Mouse (Mus musculus) heart, postnatal 0 days (tissue): ENCODE results near the gene Ankrd10. TPM values are rescaled to one million over a fixed set of nuclear protein-coding genes. Genes with fewer than 3 reads are reported as not detected.
"Not testable (repeated sequence)": the region's sequence is repeated elsewhere in the genome, so short reads cannot be mapped to it uniquely, and the experiment has no call there.

Experiments used
- ATAC-seq: fragments of 200-750 bp; cut with Nextera tagmentation; 2 replicates; pipeline ENCODE4 v1.8.0; 2017; ENCODE audit warnings: low read depth, moderate number of reproducible peaks, moderate library complexity; ENCODE audit not compliant: insufficient read depth
- DNase-seq: peaks from one replicate; pipeline ENCODE4 v3.0.0-alpha.2; 2016; ENCODE audit warnings: low spot score
- H3K27ac ChIP-seq: fragments of 300-500 bp; sonication (generic); 2 replicates; pipeline ENCODE4 v1.5.1; 2014; ENCODE audit warnings: low read depth, mild to moderate bottlenecking
- H3K27me3 ChIP-seq: fragments of 300-500 bp; sonication (generic); 2 replicates; pipeline ENCODE4 v1.6.1; 2014; ENCODE audit warnings: low read length, mixed read lengths; ENCODE audit not compliant: control insufficient read depth, insufficient read depth
- H3K36me3 ChIP-seq: fragments of 300-500 bp; sonication (generic); replicated peaks from 2 replicates; pipeline ENCODE4 v1.6.1; 2014; ENCODE audit warnings: low read length, mixed read lengths; ENCODE audit not compliant: control insufficient read depth, insufficient read depth
- H3K4me1 ChIP-seq: fragments of 300-500 bp; sonication (generic); 2 replicates; pipeline ENCODE4 v1.6.1; 2014; ENCODE audit warnings: antibody characterized with exemption; ENCODE audit not compliant: control insufficient read depth, insufficient read depth
- H3K4me2 ChIP-seq: fragments of 300-500 bp; sonication (generic); 2 replicates; pipeline ENCODE4 v1.6.1; 2014; ENCODE audit warnings: low read depth, mild to moderate bottlenecking, low read length, moderate library complexity
- H3K4me3 ChIP-seq: fragments of 300-500 bp; sonication (generic); 2 replicates; pipeline ENCODE4 v1.5.1; 2014; ENCODE audit warnings: low read depth, low read length
- H3K9ac ChIP-seq: fragments of 300-500 bp; sonication (generic); replicated peaks from 2 replicates; pipeline ENCODE4 v1.6.1; 2014; ENCODE audit warnings: low read depth, low read length, mixed read lengths
- H3K9me3 ChIP-seq: fragments of 300-500 bp; sonication (generic); replicated peaks from 2 replicates; pipeline ENCODE4 v1.6.1; 2016; ENCODE audit warnings: low read length; ENCODE audit not compliant: control insufficient read depth
- CTCF ChIP-seq: IDR thresholded peaks from 2 replicates; pipeline ENCODE4 v1.5.1; 2016; ENCODE audit warnings: antibody characterized with exemption, control low read depth, low read depth
- EP300 ChIP-seq: IDR thresholded peaks from 2 replicates; pipeline ENCODE4 v1.6.1; 2016; ENCODE audit warnings: antibody characterized with exemption, low read depth
- WGBS: fragments of 180-500 bp; shearing (Covaris S2); extraction: QIAGEN DNeasy Blood & Tissue Kit; methylation state at CpG from one replicate; pipeline ENCODE4 v1.1.7; 2014; 5-methylcytosine and 5-hydroxymethylcytosine counted together
- polyA plus RNA-seq: library from polyadenylated mRNA; unstranded; fragments of >200 nt; fragmentation: Nextera tagmentation; extraction: Ambion mirVana; gene quantifications from 2 replicates; pipeline ENCODE4 v1.2.1, GENCODE M21; 2015
- total RNA-seq: library from RNA; depleted of rRNA; stranded (reverse); fragments of >200 nt; gene quantifications from 2 replicates; pipeline ENCODE4 v1.2.3, GENCODE M21; 2014; ENCODE audit warnings: low replicate concordance; rRNA removed

Gene Ankrd10
- total RNA-seq (113 and 152 TPM in 2 replicates), polyA plus RNA-seq (52.2 and 54.9 TPM in 2 replicates)

DNA sequence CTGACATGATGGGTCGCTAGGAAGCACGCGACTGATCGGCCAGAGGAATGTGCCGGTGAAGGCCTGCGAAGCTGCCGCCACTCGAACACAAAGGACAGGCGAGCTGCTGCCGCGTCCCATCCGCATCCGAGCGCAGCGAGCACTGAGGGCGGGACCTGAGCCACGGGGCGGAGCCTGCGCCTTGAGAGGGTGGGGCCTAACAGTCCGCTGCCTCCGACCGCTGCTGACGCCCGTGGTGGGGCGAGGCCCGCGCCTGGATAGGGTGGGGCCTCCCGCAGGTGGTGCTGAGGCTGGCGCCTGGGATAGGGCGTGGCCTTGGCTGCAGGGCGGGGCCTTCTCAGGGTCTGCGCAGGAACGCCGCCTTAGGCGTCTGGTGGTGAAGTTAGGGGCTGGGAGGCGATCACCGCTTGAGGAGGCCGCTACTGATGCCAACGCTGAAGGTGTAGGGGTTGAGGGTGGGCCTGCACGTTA lies at the start of gene Ankrd10:
Ankrd10 (minus strand) TSS at position 147 of the 471 bp plus-strand sequence.
- H3K27ac ChIP-seq = peak within 1 kb of the TSS; percentile 94
- H3K4me3 ChIP-seq = peak within 1 kb of the TSS; percentile 86
- TF ChIP-seq CTCF (no peak), EP300 (no peak)
- peaks cover 23% of the 10 kb centered on the region for H3K4me1 ChIP-seq
- H3K9ac ChIP-seq = peak within 1 kb of the TSS; percentile 78
- 0% methylated on average over 38 of the region's 40 CpGs for WGBS
- DNase-seq (peak; percentile 96), ATAC-seq (peak; percentile 92)
- H3K9me3 ChIP-seq = no peaks in the 10 kb centered on the region
- peak within 1 kb of the TSS; percentile 93 for H3K4me2 ChIP-seq
- no peaks in the 10 kb centered on the region for H3K27me3 ChIP-seq
- H3K36me3 ChIP-seq = peaks cover 14% of the 10 kb centered on the region

DNA sequence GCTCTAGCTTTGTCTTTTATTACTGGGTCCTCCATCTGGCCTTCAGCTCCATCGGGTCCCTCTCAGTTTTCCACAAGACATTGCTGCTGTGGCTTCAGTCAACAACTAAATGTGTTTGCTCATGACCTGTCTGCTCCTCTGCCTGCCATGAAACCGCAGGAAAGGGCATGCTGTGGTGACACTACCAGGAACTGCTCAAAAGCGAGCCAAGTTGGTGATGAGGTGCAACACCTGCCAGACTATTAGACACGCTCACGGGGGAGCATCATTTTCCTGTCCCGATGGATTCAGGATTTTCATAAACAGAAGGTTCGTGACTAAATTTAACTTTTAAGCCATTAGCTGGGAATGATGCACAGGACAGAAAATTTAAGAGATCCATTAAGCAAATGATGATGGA lies 49.0 kb upstream of the Ankrd10 start:
- H3K27ac ChIP-seq = no peak overlapping the region
- H3K4me1 ChIP-seq = no peaks in the 10 kb centered on the region
- H3K4me3 ChIP-seq = no peak overlapping the region
- 83% methylated on average over 7 of the region's 7 CpGs for WGBS
- TF ChIP-seq EP300 (no peak), CTCF (no peak)
- no peaks in the 10 kb centered on the region for H3K27me3 ChIP-seq
- H3K4me2 ChIP-seq = no peak overlapping the region
- ATAC-seq = no peak
- no peaks in the 10 kb centered on the region for H3K36me3 ChIP-seq
- H3K9me3 ChIP-seq = 0 out of 2 replicates have a peak, but pooled peaks cover 9% of the 10 kb centered on the region
- DNase-seq = no peak
- H3K9ac ChIP-seq = no peak overlapping the region

DNA sequence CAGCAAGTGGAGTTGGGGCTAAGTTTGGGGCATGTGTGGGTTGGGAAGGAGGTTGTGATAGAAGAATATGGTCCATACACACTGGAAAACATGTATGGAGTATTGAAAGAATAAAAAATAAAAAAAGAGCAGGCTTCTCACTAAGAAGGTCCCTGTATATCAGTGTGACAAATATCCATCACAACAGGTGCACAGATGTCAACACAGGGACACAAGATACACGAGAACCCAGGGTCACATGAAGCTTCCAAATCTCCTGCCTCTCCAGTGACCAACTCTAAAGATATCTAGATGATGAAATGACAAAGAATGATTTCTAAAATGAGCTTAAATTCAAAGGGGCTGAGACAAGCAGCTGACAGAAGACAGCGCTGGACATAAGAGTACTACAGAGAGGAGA lies 32.8 kb upstream of the Ankrd10 start:
- no peak overlapping the region for H3K4me2 ChIP-seq
- WGBS = 62% methylated on average over 2 of the region's 2 CpGs
- no peak overlapping the region for H3K9ac ChIP-seq
- no peak overlapping the region for H3K4me3 ChIP-seq
- H3K36me3 ChIP-seq = no peaks in the 10 kb centered on the region
- ATAC-seq (no peak), DNase-seq (no peak)
- TF ChIP-seq EP300 (no peak), CTCF (no peak)
- no peak overlapping the region for H3K27ac ChIP-seq
- H3K27me3 ChIP-seq = no peaks in the 10 kb centered on the region
- H3K4me1 ChIP-seq = no peaks in the 10 kb centered on the region
- H3K9me3 ChIP-seq = no peaks in the 10 kb centered on the region

DNA sequence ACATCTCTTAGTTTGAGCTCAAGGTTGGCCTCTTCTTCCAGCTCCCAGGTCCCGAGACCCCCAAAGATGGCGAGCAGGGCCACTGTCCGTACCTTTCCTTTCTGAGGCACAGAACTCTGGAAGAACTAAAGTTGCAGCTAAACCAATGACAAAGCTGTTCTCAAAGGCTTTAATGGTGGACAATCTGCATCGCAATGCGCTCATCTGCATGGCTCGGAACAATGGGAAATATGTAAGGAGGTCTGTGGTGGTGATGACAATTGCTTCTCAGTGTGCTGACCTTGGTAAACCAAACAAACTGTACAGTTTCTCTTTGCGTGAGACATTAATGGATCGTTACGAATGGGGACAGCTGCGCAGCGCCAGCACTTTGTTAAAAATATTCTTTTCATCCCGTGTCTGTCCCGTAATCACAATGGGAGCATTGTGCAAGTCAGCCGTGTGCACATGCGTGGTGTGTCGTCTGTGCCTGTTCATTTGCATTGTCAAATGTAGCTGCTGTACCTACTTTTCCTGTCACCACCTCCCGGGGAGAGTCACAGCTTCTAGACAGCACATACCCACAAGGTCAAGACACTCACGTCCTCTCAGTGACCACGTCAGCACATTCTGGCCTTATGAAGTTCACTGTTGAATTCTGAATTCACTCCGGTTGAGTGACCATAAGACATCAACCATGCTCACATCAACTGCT lies 30.6 kb upstream of the Ankrd10 start:
- not testable (repeated sequence) for H3K4me1 ChIP-seq, H3K36me3 ChIP-seq, H3K4me2 ChIP-seq, DNase-seq, ATAC-seq, H3K9me3 ChIP-seq, H3K27ac ChIP-seq, H3K9ac ChIP-seq, H3K27me3 ChIP-seq, H3K4me3 ChIP-seq
- WGBS = 60% methylated on average over 20 of the region's 20 CpGs

DNA sequence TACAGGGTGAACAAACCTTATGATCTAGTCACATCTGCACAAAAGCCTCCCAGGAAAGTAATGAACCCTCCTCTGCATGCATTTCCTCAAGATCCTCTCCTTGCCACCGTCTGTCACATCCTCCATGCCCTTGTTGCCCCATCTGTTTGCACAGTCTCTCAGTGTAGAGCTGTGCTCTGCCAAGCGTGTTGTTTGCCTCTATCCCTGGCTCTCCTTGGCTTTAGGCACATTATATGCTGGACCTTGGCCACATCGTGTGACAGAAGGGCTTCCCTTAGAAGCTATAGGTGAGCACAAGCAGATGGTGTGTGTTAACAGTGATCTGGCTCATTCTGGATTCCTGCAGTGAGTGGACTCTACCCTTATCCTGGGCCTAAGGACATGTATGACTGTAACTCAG lies 26.4 kb upstream of the Ankrd10 start:
- no peak overlapping the region for H3K4me3 ChIP-seq
- no peak for ATAC-seq
- H3K27ac ChIP-seq = no peak overlapping the region
- TF ChIP-seq CTCF (no peak), EP300 (no peak)
- H3K4me1 ChIP-seq = no peaks in the 10 kb centered on the region
- no peak overlapping the region for H3K9ac ChIP-seq
- H3K27me3 ChIP-seq = no peaks in the 10 kb centered on the region
- 81% methylated on average over 3 of the region's 3 CpGs for WGBS
- no peak overlapping the region for H3K4me2 ChIP-seq
- H3K9me3 ChIP-seq = no peaks in the 10 kb centered on the region
- no peaks in the 10 kb centered on the region for H3K36me3 ChIP-seq
- no peak for DNase-seq

DNA sequence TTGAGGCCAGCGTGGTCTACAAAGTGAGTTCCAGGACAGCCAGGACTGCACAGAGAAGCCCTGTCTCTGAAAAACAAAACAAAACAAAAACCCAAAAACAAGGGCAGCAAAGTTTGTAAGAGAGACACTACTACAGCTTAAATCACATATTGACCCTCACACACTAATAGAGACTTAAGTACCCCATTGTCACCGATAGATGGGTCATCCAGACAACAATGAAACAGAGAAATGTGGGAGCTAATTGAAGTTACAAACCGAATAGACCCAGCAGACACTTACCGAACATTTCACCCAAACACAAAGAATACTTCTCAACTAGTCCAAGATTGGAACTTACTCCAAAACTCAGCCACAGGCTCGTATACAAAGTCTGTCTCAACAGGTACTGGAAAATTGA lies 14.5 kb upstream of the Ankrd10 start:
- no peak for ATAC-seq
- no peak for DNase-seq
- H3K4me3 ChIP-seq = no peak overlapping the region
- H3K4me1 ChIP-seq = no peaks in the 10 kb centered on the region
- TF ChIP-seq EP300 (no peak), CTCF (no peak)
- no peak overlapping the region for H3K4me2 ChIP-seq
- H3K9ac ChIP-seq = no peak overlapping the region
- WGBS = 90% methylated on average over 5 of the region's 5 CpGs
- H3K9me3 ChIP-seq = no peaks in the 10 kb centered on the region
- H3K27ac ChIP-seq = no peak overlapping the region
- H3K27me3 ChIP-seq = no peaks in the 10 kb centered on the region
- no peaks in the 10 kb centered on the region for H3K36me3 ChIP-seq
